In the genomic region with DNA sequence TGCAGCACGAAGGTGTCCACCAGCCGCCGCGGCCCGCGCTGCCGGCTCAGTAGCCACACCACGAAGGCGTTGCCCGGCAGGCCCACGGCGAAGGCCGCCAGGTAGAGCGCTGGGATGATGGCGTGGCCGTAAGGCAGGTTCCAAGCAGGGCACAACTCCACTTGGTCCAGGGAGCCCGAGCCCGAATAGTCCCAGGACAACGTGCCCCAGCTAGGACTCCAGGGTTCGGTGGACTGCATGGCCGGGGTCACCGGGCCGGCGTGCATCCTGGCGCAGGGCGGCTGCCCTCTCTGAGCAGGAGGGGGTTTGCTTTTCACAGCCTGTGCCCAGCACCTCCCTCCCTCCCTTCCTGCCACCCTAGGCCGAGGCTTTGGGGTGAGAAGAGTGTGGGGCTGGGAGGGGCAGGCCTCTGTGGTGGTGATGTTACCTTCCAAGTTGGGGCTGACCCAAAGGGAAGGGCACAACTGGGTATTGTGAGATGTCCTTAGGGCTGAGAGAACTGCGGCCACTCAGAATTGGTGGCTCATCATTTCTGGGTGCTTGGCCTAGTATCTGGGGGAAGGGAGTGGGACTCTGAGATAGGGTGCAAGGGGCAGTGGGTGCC, we compare ENCODE assay signal across 9 mouse cellular contexts. TPM values are rescaled to one million over a fixed set of nuclear protein-coding genes. Genes with fewer than 3 reads are reported as not detected.
DNase-seq lines count a peak whose midpoint lies in the region; ATAC-seq and TF ChIP-seq lines count a peak whose summit lies in the region.
"Had no signal": no experiment of that assay in that cellular context is flagged by ENCODE, and none has a peak within 500 bp of the region (broad histone marks: within the 10 kb centered on the region; RNA-seq: fewer than 3 reads in every experiment).

A gene (minus strand): TSS at position 239 of the 604 bp plus-strand sequence.

- H3K4me1 ChIP-seq in erythroblast, embryonic 14.5 days (ENCODE audit: control insufficient read depth), result peaks cover 10% of the 10 kb centered on the region
- peaks cover 11% of the 10 kb centered on the region for H3K4me1 ChIP-seq in megakaryocyte, embryonic 14.5 days
- peaks cover 16% of the 10 kb centered on the region for H3K4me1 ChIP-seq in limb, embryonic 11.5 days (ENCODE audit: control insufficient read depth, insufficient read depth, low read length)
- H3K4me1 ChIP-seq in small intestine, adult 2 months (ENCODE audit: control insufficient read depth, insufficient read depth, insufficient read length, low read length), result peaks cover 11% of the 10 kb centered on the region

- peak within 1 kb of the TSS; percentile 70 for H3K9ac ChIP-seq in limb, embryonic 11.5 days (ENCODE audit: low read length)

- DNase-seq in limb, embryonic 11.5 days (ENCODE audit: low spot score), result no peak
- DNase-seq in left cerebral cortex, postnatal 14 days (ENCODE audit: low spot score in 2 of 2), result no peak
- no peak for DNase-seq in gastrocnemius, postnatal 36 days

- no peak for TF ChIP-seq POLR2A in small intestine, adult 2 months (IDR thresholded peaks at IDR 0.05; ENCODE audit: low read depth, low read length)

- no peak within 1 kb of the TSS for H3K27ac ChIP-seq in limb, embryonic 11.5 days (replicated peaks; ENCODE audit: low read depth, low read length)
- H3K27ac ChIP-seq in small intestine, adult 2 months (ENCODE audit: insufficient read depth, low read depth, low read length), result no peak within 1 kb of the TSS

- 5% methylated on average over 28 of the region's 28 CpGs for WGBS in limb, embryonic 11.5 days
- WGBS in small intestine, adult 2 months, result 15% methylated on average over 28 of the region's 28 CpGs

- peaks cover 5% of the 10 kb centered on the region; the same call in 1 of the 2 replicates for H3K9me3 ChIP-seq in erythroblast, embryonic 14.5 days (ENCODE audit: control insufficient read depth, low read length)
- H3K9me3 ChIP-seq in megakaryocyte, embryonic 14.5 days, result no peaks in the 10 kb centered on the region
- no peaks in the 10 kb centered on the region for H3K9me3 ChIP-seq in limb, embryonic 11.5 days (ENCODE audit: control insufficient read depth, low read length)

- ATAC-seq in erythroblast, adult 5-6 weeks (replicated peaks; ENCODE audit: low FRiP score, poor library complexity, severe bottlenecking), result no peak
- ATAC-seq in megakaryocyte, adult 5-6 weeks (ENCODE audit: poor library complexity, severe bottlenecking), result no peak
- ATAC-seq in limb, embryonic 11.5 days (ENCODE audit: insufficient number of reproducible peaks, low FRiP score, low TSS enrichment, low read depth), result peak; percentile 26; the same call in 1 of the 2 replicates

- intact Hi-C loops in left cerebral cortex, postnatal 14 days (cut with DNase I), result no loop called here
- intact Hi-C loops in gastrocnemius, postnatal 36 days (cut with DNase I), result no loop called here

- peak within 1 kb of the TSS; percentile 93 for H3K4me2 ChIP-seq in limb, embryonic 11.5 days (ENCODE audit: low read depth, severe bottlenecking)

- H3K4me3 ChIP-seq in erythroblast, embryonic 14.5 days (replicated peaks), result peak within 1 kb of the TSS; percentile 25
- peak within 1 kb of the TSS; percentile 80 for H3K4me3 ChIP-seq in megakaryocyte, embryonic 14.5 days (replicated peaks)
- peak within 1 kb of the TSS; percentile 44 for H3K4me3 ChIP-seq in limb, embryonic 11.5 days (ENCODE audit: low read depth, low read length)
- H3K4me3 ChIP-seq in small intestine, adult 2 months (ENCODE audit: low read depth, low read length), result peak within 1 kb of the TSS; percentile 59

- H3K36me3 ChIP-seq in erythroblast, embryonic 14.5 days (ENCODE audit: control insufficient read depth), result no peaks in the 10 kb centered on the region
- no peaks in the 10 kb centered on the region for H3K36me3 ChIP-seq in megakaryocyte, embryonic 14.5 days (replicated peaks; ENCODE audit: low read length)
- no peaks in the 10 kb centered on the region for H3K36me3 ChIP-seq in limb, embryonic 11.5 days (ENCODE audit: control insufficient read depth, insufficient read depth, low read length)
- no peaks in the 10 kb centered on the region for H3K36me3 ChIP-seq in small intestine, adult 2 months (ENCODE audit: control insufficient read depth, insufficient read depth, low read length)

- TF ChIP-seq CTCF in small intestine, adult 2 months (IDR thresholded peaks at IDR 0.05; ENCODE audit: extremely low read depth, insufficient read length, insufficient replicate concordance, low read depth, low read length), result no peak

- H3K27me3 ChIP-seq in erythroblast, embryonic 14.5 days (ENCODE audit: control insufficient read depth), result peaks cover 82% of the 10 kb centered on the region
- peaks cover 86% of the 10 kb centered on the region for H3K27me3 ChIP-seq in megakaryocyte, embryonic 14.5 days (replicated peaks)
- peaks cover 41% of the 10 kb centered on the region for H3K27me3 ChIP-seq in limb, embryonic 11.5 days (ENCODE audit: control insufficient read depth, insufficient read depth, low read length)
- peaks cover 30% of the 10 kb centered on the region for H3K27me3 ChIP-seq in small intestine, adult 2 months (ENCODE audit: control insufficient read depth, insufficient read depth, low read length)

RNA-seq across cellular contexts. Expression of the gene that starts here (rescaled TPM):
- 0.04 TPM in 1 of 2 replicates, not detected in the other for polyA plus RNA-seq in erythroblast, embryonic 14.5 days (2012)
- not detected in 2 replicates for total RNA-seq in erythroblast, adult 5-6 weeks (2015; ENCODE audit: low replicate concordance)
- not detected in 2 replicates for total RNA-seq in erythroblast, adult 5-6 weeks (2017; ENCODE audit: low replicate concordance)
- not detected in 2 replicates for polyA plus RNA-seq in megakaryocyte, embryonic 14.5 days (2012; ENCODE audit: insufficient read depth, low replicate concordance)
- not detected in 2 replicates for total RNA-seq in megakaryocyte, adult 5-6 weeks (2015)
- total RNA-seq in megakaryocyte, adult 5-6 weeks (2017), result not detected in 2 replicates
- not detected in 2 replicates for polyA plus RNA-seq in limb, embryonic 11.5 days (2014; fragmentation: Nextera tagmentation; extraction: Ambion mirVana)
- polyA plus RNA-seq in small intestine, adult 2 months (2012; rRNA removed), result 0.36 and 0.55 TPM in 2 replicates
- 1 to 10 TPM; 5.9 to 9.5 TPM for total RNA-seq in left cerebral cortex, postnatal 14 days (2021)
- total RNA-seq in gastrocnemius, postnatal 36 days (2021), result not detected
- total RNA-seq: common myeloid progenitor, adult 5-6 weeks had no signal

Comparison
In these comparisons a context has a peak if more than half of its experiments do, and no peak if none do; other contexts are left out.
1. RNA of the gene that starts here (total RNA-seq): 5.9 to 9.5 TPM in left cerebral cortex, postnatal 14 days; not detected in gastrocnemius, postnatal 36 days, not detected in erythroblast, adult 5-6 weeks and not detected in megakaryocyte, adult 5-6 weeks; every median in the first group is over 4 times any median in the second.
2. Peak in ATAC-seq, H3K4me3 ChIP-seq, H3K9ac ChIP-seq and H3K4me2 ChIP-seq in limb, embryonic 11.5 days; RNA of the gene not detected or under 1 TPM.
3. H3K4me3 ChIP-seq: peak in every context shown above with its lines; median percentile 80 in megakaryocyte, embryonic 14.5 days; 59 in small intestine, adult 2 months; 44 in limb, embryonic 11.5 days; 25 in erythroblast, embryonic 14.5 days.